Mouse (Mus musculus) G1E (cell line): ENCODE measurements around the gene Olfr554. TPM values are rescaled to one million over a fixed set of nuclear protein-coding genes. Genes with fewer than 3 reads are reported as not detected.

Source experiments
- ATAC-seq: 2 replicates; pipeline ENCODE4 v1.8.0; 2016; ENCODE audit warnings: mild to moderate bottlenecking; ENCODE audit not compliant: insufficient number of reproducible peaks, poor library complexity, low FRiP score, severe bottlenecking; ENCODE audit errors: extremely low read depth
- DNase-seq: peaks from one replicate; pipeline ENCODE4 v3.0.0; 2012; ENCODE audit warnings: low spot score
- H3K27me3 ChIP-seq: 2 replicates; pipeline ENCODE4 v1.6.1; 2012; ENCODE audit warnings: mild to moderate bottlenecking, low read length, inconsistent platforms; ENCODE audit not compliant: insufficient read depth
- H3K36me3 ChIP-seq: replicated peaks from 2 replicates; pipeline ENCODE3; 2012; ENCODE audit warnings: mild to moderate bottlenecking, inconsistent platforms
- H3K4me1 ChIP-seq: 2 replicates; pipeline ENCODE4 v1.6.1; 2012; ENCODE audit warnings: low read depth, low read length, inconsistent platforms, mixed read lengths; ENCODE audit not compliant: insufficient read depth
- H3K4me3 ChIP-seq: 2 replicates; pipeline ENCODE4 v1.5.1; 2012; ENCODE audit warnings: low read depth, mild to moderate bottlenecking, inconsistent platforms, low read length, moderate library complexity, mixed read lengths
- H3K9me3 ChIP-seq: replicated peaks from 2 replicates; pipeline ENCODE4 v1.6.1; 2012; ENCODE audit warnings: inconsistent platforms
- CTCF ChIP-seq: IDR thresholded peaks from 2 replicates; pipeline ENCODE4 v1.5.1; 2012; ENCODE audit warnings: low read depth, low read length, inconsistent platforms, mixed read lengths
- GATA1 ChIP-seq: IDR thresholded peaks from 2 replicates; pipeline ENCODE4 v1.6.1; 2012; ENCODE audit warnings: borderline replicate concordance, low read length, inconsistent platforms, mixed read lengths
- GATA2 ChIP-seq: IDR thresholded peaks from 2 replicates; pipeline ENCODE4 v1.6.1; 2012; ENCODE audit warnings: low read depth, low read length, inconsistent platforms, borderline replicate concordance
- POLR2AphosphoS5 ChIP-seq: IDR thresholded peaks from 2 replicates; pipeline ENCODE4 v1.6.1; 2012; ENCODE audit warnings: low read depth, low read length, inconsistent platforms; ENCODE audit not compliant: insufficient replicate concordance
- TAL1 ChIP-seq: conservative IDR thresholded peaks from 2 replicates; pipeline ENCODE4 v1.6.1; 2012; ENCODE audit warnings: low read depth, low read length, inconsistent platforms, mixed read lengths
- polyA plus RNA-seq: library from polyadenylated mRNA; stranded (reverse); fragments of >175 nt; gene quantifications from 2 replicates; pipeline ENCODE4 v1.2.3, GENCODE M21; 2012
- total RNA-seq, 2 experiments: library from RNA; stranded (forward) in 1 of 2; stranded (reverse) in 1 of 2; fragments of 200-1000 nt in 1 of 2; fragments of >200 nt in 1 of 2; fragmentation: Nextera tagmentation in 1 of 2; gene quantifications; 2 replicates each; pipeline ENCODE4 v1.2.3; 2014 to 2017

Olfr554 gene
- total and polyA plus RNA-seq, 3 experiments = 0.16 TPM; not detected in 2

DNA sequence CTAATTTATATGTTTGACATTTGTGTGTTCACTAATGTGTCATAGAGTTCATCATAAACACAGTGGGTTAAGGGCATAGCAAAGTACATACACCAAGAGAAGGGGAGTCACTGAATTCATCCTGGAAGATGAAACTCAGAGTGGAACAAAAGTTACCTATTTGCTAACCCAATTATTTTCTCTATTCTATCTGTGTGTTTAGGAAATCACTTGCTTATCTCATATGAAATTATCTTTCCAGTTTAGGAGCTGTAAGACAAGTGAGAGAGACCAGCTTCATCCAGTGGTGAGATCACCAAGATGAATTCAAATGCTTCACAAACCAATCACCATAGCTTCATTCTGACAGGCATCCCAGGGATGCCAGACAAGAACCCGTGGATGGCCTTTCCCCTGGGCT lies 20.3 kb downstream of the Olfr554 start, which contains the start of gene Olfr555:
Gene Olfr555 (plus strand): TSS at position 301 of the 400 bp plus-strand sequence.
- H3K36me3 ChIP-seq = no peaks in the 10 kb centered on the region

GRCm38 (mm10) chr7:102664599-102664998 lies 26.4 kb downstream of the Olfr554 start, which contains the start of gene Olfr556:
Olfr556 (plus strand) TSS chr7:102664899.
- no peak for ATAC-seq
- no peak for TF ChIP-seq GATA2
- TF ChIP-seq CTCF = no peak
- no peak for TF ChIP-seq TAL1
- TF ChIP-seq GATA1 = no peak
- TF ChIP-seq POLR2AphosphoS5 = no peak

More for the DNA sequence above, 20.3 kb downstream of the Olfr554 start, which contains the start of gene Olfr555:
- H3K4me1 ChIP-seq = no peaks in the 10 kb centered on the region
- no peak within 1 kb of the TSS for H3K4me3 ChIP-seq
- H3K9me3 ChIP-seq = no peaks in the 10 kb centered on the region
- TF ChIP-seq CTCF = no peak
- TF ChIP-seq TAL1 = no peak
- TF ChIP-seq GATA2 = no peak
- TF ChIP-seq GATA1 = no peak
- TF ChIP-seq POLR2AphosphoS5 = no peak
- ATAC-seq = no peak
- no peaks in the 10 kb centered on the region for H3K27me3 ChIP-seq
- DNase-seq = no peak

GRCm38 (mm10) chr7:102665378-102665777 lies 27.1 kb downstream of the Olfr554 start:
- TF ChIP-seq POLR2AphosphoS5 (no peak), CTCF (no peak), TAL1 (no peak), GATA1 (no peak), GATA2 (no peak)
- no peak for ATAC-seq
- no peaks in the 10 kb centered on the region for H3K4me1 ChIP-seq
- H3K36me3 ChIP-seq = no peaks in the 10 kb centered on the region
- H3K4me3 ChIP-seq = no peak overlapping the region
- H3K27me3 ChIP-seq = peaks cover 6% of the 10 kb centered on the region; the same call in 1 of the 2 replicates
- DNase-seq = no peak
- H3K9me3 ChIP-seq = no peaks in the 10 kb centered on the region

More at GRCm38 (mm10) chr7:102664599-102664998, 26.4 kb downstream of the Olfr554 start, which contains the start of gene Olfr556:
- H3K27me3 ChIP-seq = peaks cover 6% of the 10 kb centered on the region; the same call in 1 of the 2 replicates
- no peak within 1 kb of the TSS for H3K4me3 ChIP-seq
- H3K9me3 ChIP-seq = no peaks in the 10 kb centered on the region
- no peaks in the 10 kb centered on the region for H3K36me3 ChIP-seq
- no peak for DNase-seq
- H3K4me1 ChIP-seq = no peaks in the 10 kb centered on the region

GRCm38 (mm10) chr7:102676225-102676624 lies 38.0 kb downstream of the Olfr554 start:
- Histone ChIP-seq H3K36me3 (peaks cover 23% of the 10 kb centered on the region), H3K4me1 (no peaks in the 10 kb centered on the region), H3K4me3 (no peak overlapping the region), H3K27me3 (no peaks in the 10 kb centered on the region), H3K9me3 (no peaks in the 10 kb centered on the region)
- no peak for DNase-seq
- ATAC-seq = no peak
- TF ChIP-seq TAL1 (no peak), GATA2 (no peak), GATA1 (no peak), CTCF (no peak), POLR2AphosphoS5 (no peak)

DNA sequence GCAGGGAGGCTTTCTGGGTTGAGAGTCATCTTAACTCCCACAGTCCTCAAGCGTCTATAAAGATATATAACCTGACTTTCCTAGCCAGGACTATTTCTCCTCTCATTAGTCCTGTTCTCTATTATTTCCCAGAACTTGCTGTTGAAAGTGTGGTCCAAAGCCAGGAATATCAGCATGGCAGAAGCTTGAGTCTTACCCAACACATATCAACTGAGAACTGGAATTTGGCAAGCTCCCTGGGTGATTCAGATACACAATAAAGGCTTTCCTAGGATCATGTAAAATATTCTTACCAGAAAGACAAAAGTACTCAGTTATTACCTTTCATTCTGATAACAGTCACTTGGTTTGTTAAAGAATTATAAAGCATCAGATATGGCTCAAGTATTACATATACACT lies 43.7 kb downstream of the Olfr554 start:
- no peaks in the 10 kb centered on the region for H3K9me3 ChIP-seq
- peaks cover 38% of the 10 kb centered on the region for H3K36me3 ChIP-seq
- ATAC-seq (no peak), DNase-seq (no peak)
- H3K4me3 ChIP-seq = no peak overlapping the region
- peaks cover 4% of the 10 kb centered on the region for H3K4me1 ChIP-seq
- no peaks in the 10 kb centered on the region for H3K27me3 ChIP-seq
- TF ChIP-seq CTCF = no peak
- no peak for TF ChIP-seq GATA1
- TF ChIP-seq TAL1 = no peak
- no peak for TF ChIP-seq GATA2
- no peak for TF ChIP-seq POLR2AphosphoS5

GRCm38 (mm10) chr7:102686944-102687501 lies 48.8 kb downstream of the Olfr554 start, which contains the start of gene Trim68:
Trim68 (minus strand) TSS chr7:102687327.
- Histone ChIP-seq H3K27me3 (no peaks in the 10 kb centered on the region), H3K36me3 (peaks cover 9% of the 10 kb centered on the region), H3K4me3 (peak within 1 kb of the TSS; percentile 71), H3K4me1 (peaks cover 4% of the 10 kb centered on the region), H3K9me3 (no peaks in the 10 kb centered on the region)
- peak; percentile 87 for DNase-seq
- TF ChIP-seq GATA2 (no peak), TAL1 (no peak), GATA1 (no peak), POLR2AphosphoS5 (no peak), CTCF (no peak)
- peak; percentile 99 for ATAC-seq

Other genes with a start within 250 kb of the Olfr554 start
Only the 20 nearest of the 25 such genes appear.
- gene Olfr544, start 150.1 kb upstream of the Olfr554 start, total RNA-seq (2014; fragmentation: Nextera tagmentation) = not detected in 2 replicates
- gene Olfr544, start 150.1 kb upstream of the Olfr554 start, total RNA-seq (2017) = 0.12 TPM in 1 of 2 replicates, not detected in the other
- gene Olfr544, start 150.1 kb upstream of the Olfr554 start, polyA plus RNA-seq = not detected in 2 replicates
- gene Olfr545, start 138.9 kb upstream of the Olfr554 start, total RNA-seq (2014; fragmentation: Nextera tagmentation) = not detected in 2 replicates
- gene Olfr545, start 138.9 kb upstream of the Olfr554 start, total RNA-seq (2017) = 0.05 TPM in 1 of 2 replicates, not detected in the other
- not detected in 2 replicates for gene Olfr545, start 138.9 kb upstream of the Olfr554 start, polyA plus RNA-seq
- gene Olfr547, start 103.7 kb upstream of the Olfr554 start, total RNA-seq (2014; fragmentation: Nextera tagmentation) = not detected in 2 replicates
- gene Olfr547, start 103.7 kb upstream of the Olfr554 start, total RNA-seq (2017) = not detected in 2 replicates
- not detected in 2 replicates for gene Olfr547, start 103.7 kb upstream of the Olfr554 start, polyA plus RNA-seq
- gene Olfr548-ps1, start 97.5 kb upstream of the Olfr554 start, total RNA-seq (2014; fragmentation: Nextera tagmentation) = not detected in 2 replicates
- under 0.01 and 0.05 TPM in 2 replicates for gene Olfr548-ps1, start 97.5 kb upstream of the Olfr554 start, total RNA-seq (2017)
- not detected in 2 replicates for gene Olfr548-ps1, start 97.5 kb upstream of the Olfr554 start, polyA plus RNA-seq
- gene Olfr549, start 88.6 kb upstream of the Olfr554 start, total RNA-seq (2014; fragmentation: Nextera tagmentation) = not detected in 2 replicates
- gene Olfr549, start 88.6 kb upstream of the Olfr554 start, total RNA-seq (2017) = 0.05 and 0.23 TPM in 2 replicates
- gene Olfr549, start 88.6 kb upstream of the Olfr554 start, polyA plus RNA-seq = not detected in 2 replicates
- 7.0 and 8.6 TPM in 2 replicates for gene Trim21, start 72.9 kb upstream of the Olfr554 start, total RNA-seq (2014; fragmentation: Nextera tagmentation)
- 19.2 and 23.2 TPM in 2 replicates for gene Trim21, start 72.9 kb upstream of the Olfr554 start, total RNA-seq (2017)
- gene Trim21, start 72.9 kb upstream of the Olfr554 start, polyA plus RNA-seq = 3.2 and 5.4 TPM in 2 replicates
- not detected in 2 replicates for gene Olfr550, start 67.0 kb upstream of the Olfr554 start, total RNA-seq (2014; fragmentation: Nextera tagmentation)
- gene Olfr550, start 67.0 kb upstream of the Olfr554 start, total RNA-seq (2017) = 0.06 and 0.11 TPM in 2 replicates
- not detected in 2 replicates for gene Olfr550, start 67.0 kb upstream of the Olfr554 start, polyA plus RNA-seq
- not detected in 2 replicates for gene Olfr551, start 46.5 kb upstream of the Olfr554 start, total RNA-seq (2014; fragmentation: Nextera tagmentation)
- 0.23 and 0.27 TPM in 2 replicates for gene Olfr551, start 46.5 kb upstream of the Olfr554 start, total RNA-seq (2017)
- gene Olfr551, start 46.5 kb upstream of the Olfr554 start, polyA plus RNA-seq = not detected in 2 replicates
- gene Olfr552, start 40.7 kb upstream of the Olfr554 start, total RNA-seq (2014; fragmentation: Nextera tagmentation) = not detected in 2 replicates
- gene Olfr552, start 40.7 kb upstream of the Olfr554 start, total RNA-seq (2017) = 0.05 and 0.17 TPM in 2 replicates
- not detected in 2 replicates for gene Olfr552, start 40.7 kb upstream of the Olfr554 start, polyA plus RNA-seq
- gene Olfr553, start 20.2 kb upstream of the Olfr554 start, total RNA-seq (2014; fragmentation: Nextera tagmentation) = not detected in 2 replicates
- gene Olfr553, start 20.2 kb upstream of the Olfr554 start, total RNA-seq (2017) = 0.12 and 0.22 TPM in 2 replicates
- gene Olfr553, start 20.2 kb upstream of the Olfr554 start, polyA plus RNA-seq = not detected in 2 replicates
- not detected in 2 replicates for gene Olfr555, start 20.4 kb downstream of the Olfr554 start, total RNA-seq (2014; fragmentation: Nextera tagmentation)
- gene Olfr555, start 20.4 kb downstream of the Olfr554 start, total RNA-seq (2017) = 0.17 and 0.22 TPM in 2 replicates
- gene Olfr555, start 20.4 kb downstream of the Olfr554 start, polyA plus RNA-seq = not detected in 2 replicates
- not detected in 2 replicates for gene Olfr556, start 26.5 kb downstream of the Olfr554 start, total RNA-seq (2014; fragmentation: Nextera tagmentation)
- gene Olfr556, start 26.5 kb downstream of the Olfr554 start, total RNA-seq (2017) = 0.23 and 0.27 TPM in 2 replicates
- not detected in 2 replicates for gene Olfr556, start 26.5 kb downstream of the Olfr554 start, polyA plus RNA-seq
- gene Trim68, start 48.9 kb downstream of the Olfr554 start, total RNA-seq (2014; fragmentation: Nextera tagmentation) = 12.9 and 19.6 TPM in 2 replicates
- gene Trim68, start 48.9 kb downstream of the Olfr554 start, total RNA-seq (2017) = 9.6 and 9.9 TPM in 2 replicates
- 2.0 and 2.3 TPM in 2 replicates for gene Trim68, start 48.9 kb downstream of the Olfr554 start, polyA plus RNA-seq
- gene Olfr557, start 57.5 kb downstream of the Olfr554 start, total RNA-seq (2014; fragmentation: Nextera tagmentation) = not detected in 2 replicates
- gene Olfr557, start 57.5 kb downstream of the Olfr554 start, total RNA-seq (2017) = 0.06 TPM in 1 of 2 replicates, not detected in the other
- gene Olfr557, start 57.5 kb downstream of the Olfr554 start, polyA plus RNA-seq = not detected in 2 replicates
- not detected in 2 replicates for gene Olfr558, start 63.8 kb downstream of the Olfr554 start, total RNA-seq (2014; fragmentation: Nextera tagmentation)
- 0.11 and 0.17 TPM in 2 replicates for gene Olfr558, start 63.8 kb downstream of the Olfr554 start, total RNA-seq (2017)
- gene Olfr558, start 63.8 kb downstream of the Olfr554 start, polyA plus RNA-seq = not detected in 2 replicates
- not detected in 2 replicates for gene Olfr33, start 80.6 kb downstream of the Olfr554 start, total RNA-seq (2014; fragmentation: Nextera tagmentation)
- gene Olfr33, start 80.6 kb downstream of the Olfr554 start, total RNA-seq (2017) = not detected in 2 replicates
- not detected in 2 replicates for gene Olfr33, start 80.6 kb downstream of the Olfr554 start, polyA plus RNA-seq
- gene Olfr559, start 89.1 kb downstream of the Olfr554 start, total RNA-seq (2014; fragmentation: Nextera tagmentation) = not detected in 2 replicates
- gene Olfr559, start 89.1 kb downstream of the Olfr554 start, total RNA-seq (2017) = not detected in 2 replicates
- not detected in 2 replicates for gene Olfr559, start 89.1 kb downstream of the Olfr554 start, polyA plus RNA-seq
- not detected in 2 replicates for gene Olfr560, start 120.9 kb downstream of the Olfr554 start, total RNA-seq (2014; fragmentation: Nextera tagmentation)
- gene Olfr560, start 120.9 kb downstream of the Olfr554 start, total RNA-seq (2017) = 0.12 and 0.38 TPM in 2 replicates
- gene Olfr560, start 120.9 kb downstream of the Olfr554 start, polyA plus RNA-seq = not detected in 2 replicates
- gene Olfr78, start 121.0 kb downstream of the Olfr554 start, total RNA-seq (2014; fragmentation: Nextera tagmentation) = not detected in 2 replicates
- 0.11 and 0.23 TPM in 2 replicates for gene Olfr78, start 121.0 kb downstream of the Olfr554 start, total RNA-seq (2017)
- gene Olfr78, start 121.0 kb downstream of the Olfr554 start, polyA plus RNA-seq = not detected in 2 replicates
- not detected in 2 replicates for gene Olfr561, start 132.8 kb downstream of the Olfr554 start, total RNA-seq (2014; fragmentation: Nextera tagmentation)
- gene Olfr561, start 132.8 kb downstream of the Olfr554 start, total RNA-seq (2017) = 0.22 TPM in 1 of 2 replicates, not detected in the other
- not detected in 2 replicates for gene Olfr561, start 132.8 kb downstream of the Olfr554 start, polyA plus RNA-seq